Mouse (Mus musculus): Measurements from ENCODE around the gene Cyp39a1. TPM values are rescaled to one million over a fixed set of nuclear protein-coding genes. Genes with fewer than 3 reads are reported as not detected.

Gene Cyp39a1
- total RNA-seq, 2 experiments from 2014 or later, result 2.6 to 3.6 TPM

DNA sequence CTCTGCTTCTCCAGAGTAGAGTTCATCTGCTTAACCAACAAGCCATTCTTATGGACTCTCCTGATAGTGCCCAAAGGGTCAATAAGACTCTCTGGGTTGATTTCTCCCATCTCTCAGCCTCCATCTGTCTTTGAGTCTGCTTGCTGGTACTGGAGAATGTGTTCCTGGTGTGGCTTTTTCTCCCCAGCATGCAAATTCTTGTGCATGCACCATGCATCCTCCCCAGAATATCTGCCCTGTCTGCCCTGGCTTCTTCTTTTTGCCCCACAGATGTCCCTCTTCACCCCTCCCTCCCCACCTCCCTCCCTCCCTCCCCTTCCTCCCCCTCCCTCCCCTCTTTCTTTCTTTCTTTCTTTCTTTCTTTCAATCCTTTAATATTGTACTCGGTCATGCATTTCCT is 10.1 kb downstream of the Cyp39a1 start:
- no peak for DNase-seq

DNA sequence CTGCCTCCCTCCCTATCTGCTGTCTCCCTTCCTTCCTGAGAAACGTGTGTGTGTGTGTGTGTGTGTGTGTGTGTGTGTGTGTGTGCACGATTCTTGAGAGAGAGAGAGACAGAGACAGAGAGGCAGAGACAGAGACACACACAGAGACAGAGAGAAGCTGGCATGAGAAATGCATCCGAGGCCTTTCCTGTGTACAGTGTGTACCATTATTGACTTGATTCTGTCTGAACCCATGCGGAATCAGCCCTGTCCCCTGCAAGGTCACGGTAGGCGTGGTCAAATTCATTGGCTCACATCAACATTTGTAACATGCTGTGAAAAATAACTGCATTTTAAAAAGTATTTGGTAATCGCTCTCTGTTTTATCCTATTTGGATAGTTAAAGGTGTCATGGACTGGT is 16.9 kb downstream of the Cyp39a1 start:
- DNase-seq, result no peak

DNA sequence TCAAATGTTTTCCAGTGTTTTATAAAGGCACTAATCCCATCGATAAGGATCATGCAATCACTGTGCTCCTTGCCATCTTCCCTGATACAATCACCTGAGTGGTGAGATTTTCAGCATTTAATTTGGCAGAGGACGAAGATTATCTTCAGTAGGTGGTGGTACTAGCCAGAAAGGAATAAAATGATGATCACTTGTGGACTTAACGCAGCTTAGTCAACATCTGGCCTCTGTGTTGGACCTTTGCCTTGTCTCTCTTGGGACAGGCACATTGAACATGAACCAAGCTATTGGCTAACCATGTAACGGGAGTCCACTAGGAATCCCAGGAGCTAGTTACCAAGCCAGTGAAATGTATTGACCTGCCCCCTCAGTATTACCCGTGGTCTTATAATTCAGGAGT is 17.4 kb downstream of the Cyp39a1 start:
- no peak for DNase-seq

DNA sequence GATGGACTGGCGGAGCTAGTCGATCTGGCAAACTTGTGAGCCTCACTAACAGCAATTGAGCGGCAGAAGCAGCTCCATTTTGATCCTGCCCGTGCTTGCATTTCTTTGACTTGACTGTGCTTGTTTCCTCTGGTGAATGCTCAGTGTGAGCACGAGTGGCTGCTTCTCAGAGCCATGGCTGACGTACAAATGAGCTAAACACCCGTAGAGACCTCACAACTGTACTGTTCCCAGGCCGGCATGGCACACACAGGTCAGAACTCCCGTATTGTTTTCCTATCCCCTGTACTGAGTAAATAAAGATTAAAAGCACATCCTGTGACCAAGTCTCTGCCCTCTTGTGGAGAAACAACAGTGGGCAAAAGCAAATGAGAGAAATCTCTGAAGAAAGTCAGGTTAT is 22.4 kb downstream of the Cyp39a1 start:
- DNase-seq, result no peak

DNA sequence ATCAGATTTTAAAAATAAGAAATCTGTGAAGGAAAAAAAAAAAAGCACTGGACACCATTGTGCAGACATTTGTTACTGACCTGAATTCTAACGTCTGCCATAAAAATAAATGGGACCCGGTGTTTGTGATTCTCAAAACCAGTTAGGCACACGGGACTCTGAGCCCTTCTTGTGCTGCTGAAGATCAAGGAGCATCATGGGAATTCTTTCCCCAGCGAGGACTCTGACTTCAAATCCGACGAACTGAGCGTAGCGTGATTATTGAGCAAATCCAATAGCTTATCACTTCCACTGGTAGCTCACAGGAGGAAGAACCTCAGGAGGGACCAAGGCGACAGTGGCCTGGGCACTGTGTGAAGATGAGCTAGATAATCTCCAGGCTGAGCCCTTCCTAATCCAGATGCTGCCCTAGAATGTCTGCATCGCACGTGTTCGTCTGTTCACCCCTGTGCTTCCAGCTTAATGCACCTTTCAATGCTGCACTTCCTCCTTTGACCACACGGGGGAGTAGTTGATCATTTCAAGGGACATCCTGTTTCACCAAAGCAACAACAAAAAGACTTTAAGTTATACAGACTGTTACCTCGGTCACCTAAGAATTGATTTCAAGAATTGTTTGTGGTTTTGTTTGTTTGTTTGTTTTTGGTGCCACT is 31.9 kb downstream of the Cyp39a1 start:
- peak; percentile 71 to 77 for DNase-seq

DNA sequence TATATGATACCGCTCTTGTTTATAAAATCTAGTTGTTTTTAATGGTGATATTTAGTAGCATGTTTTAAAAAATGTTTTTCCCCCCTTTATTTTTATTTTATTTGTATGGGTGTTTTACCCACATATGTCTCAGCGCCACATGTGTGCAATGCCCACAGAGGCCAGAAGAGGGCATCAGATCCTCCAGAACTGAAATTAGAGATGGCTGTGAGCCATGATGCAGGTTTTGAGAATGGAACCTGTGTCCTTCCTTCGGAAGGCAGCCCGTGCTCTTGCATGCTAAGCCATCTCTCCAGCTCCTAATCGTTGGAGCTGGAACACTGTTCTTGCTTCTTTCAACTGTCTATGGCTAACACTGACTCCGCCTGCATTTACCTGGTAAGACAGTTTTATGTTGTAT is 33.8 kb downstream of the Cyp39a1 start:
- DNase-seq, result peak; percentile 51 to 53

DNA sequence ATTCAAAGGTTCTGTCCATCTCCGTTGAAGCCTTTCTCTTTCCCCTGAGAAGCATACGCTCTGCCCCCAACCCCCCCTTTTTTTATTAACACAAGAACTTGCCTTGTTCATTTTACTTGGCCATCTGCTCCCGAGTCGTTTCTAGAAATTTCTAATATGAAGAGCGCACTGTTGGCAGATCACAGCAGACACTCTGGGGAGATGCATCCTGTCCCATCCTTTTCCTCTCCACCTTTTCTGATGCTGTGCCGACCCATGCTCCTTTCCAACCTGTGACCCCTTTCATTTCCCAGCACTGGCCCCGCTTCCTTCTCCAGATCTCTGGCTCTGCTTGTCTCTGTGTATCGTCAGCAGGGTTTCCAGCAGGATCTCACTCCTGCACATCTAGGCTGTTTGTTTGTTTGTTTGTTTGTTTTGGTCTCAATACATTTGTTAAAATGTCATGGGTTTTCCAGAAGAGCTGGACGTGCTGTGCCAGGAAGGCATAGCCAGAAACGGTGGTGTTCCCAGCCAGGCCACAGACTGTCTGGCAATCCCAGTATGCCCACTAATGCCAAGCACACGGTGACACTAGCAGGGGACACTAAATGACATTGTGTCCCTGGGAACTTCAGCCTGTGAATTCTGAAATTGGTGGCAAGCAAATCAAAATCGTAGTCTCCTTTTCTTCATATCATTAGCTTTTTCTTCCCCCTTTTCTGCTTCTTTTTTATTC is 37.1 kb downstream of the Cyp39a1 start:
- DNase-seq, result no peak

DNA sequence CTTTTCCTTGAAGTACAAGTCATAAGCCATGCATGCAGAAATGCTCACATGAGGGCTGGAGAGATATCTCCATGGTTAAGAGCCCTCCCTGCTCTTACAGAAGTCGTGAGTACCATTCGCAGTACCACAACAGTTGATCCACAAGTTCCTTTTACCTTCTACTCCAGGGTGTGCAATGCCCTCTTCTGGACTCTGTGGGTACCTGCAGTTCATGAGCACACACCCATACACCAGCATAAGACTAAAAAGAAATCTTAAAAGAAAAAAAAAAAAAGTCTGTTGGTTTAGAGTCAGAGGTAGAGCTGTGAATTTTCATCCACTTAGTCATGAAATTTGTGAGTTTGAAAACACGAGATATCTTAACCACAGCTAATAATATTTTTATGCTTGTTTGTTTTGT is 39.5 kb downstream of the Cyp39a1 start:
- DNase-seq, result no peak

DNA sequence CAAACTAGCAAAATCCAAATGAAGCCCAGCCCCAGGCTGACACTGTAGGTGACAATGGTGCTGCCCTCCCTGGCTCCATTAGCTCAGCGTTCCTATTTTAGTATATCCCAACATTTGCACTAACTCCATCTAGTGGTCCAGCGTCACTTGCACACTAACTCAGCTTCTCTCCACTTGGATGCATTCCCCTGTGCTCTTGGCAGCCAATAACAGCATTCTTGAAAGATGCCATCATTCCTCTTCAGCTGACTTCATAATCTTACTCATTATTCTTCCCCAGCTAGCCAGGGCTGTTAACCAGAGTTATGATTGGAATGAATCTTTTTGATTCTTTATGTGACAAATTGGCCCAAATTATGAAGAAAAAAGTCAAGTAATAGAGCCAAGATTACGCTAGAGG is 40.0 kb downstream of the Cyp39a1 start:
- DNase-seq, result peak; percentile 11 to 32

DNA sequence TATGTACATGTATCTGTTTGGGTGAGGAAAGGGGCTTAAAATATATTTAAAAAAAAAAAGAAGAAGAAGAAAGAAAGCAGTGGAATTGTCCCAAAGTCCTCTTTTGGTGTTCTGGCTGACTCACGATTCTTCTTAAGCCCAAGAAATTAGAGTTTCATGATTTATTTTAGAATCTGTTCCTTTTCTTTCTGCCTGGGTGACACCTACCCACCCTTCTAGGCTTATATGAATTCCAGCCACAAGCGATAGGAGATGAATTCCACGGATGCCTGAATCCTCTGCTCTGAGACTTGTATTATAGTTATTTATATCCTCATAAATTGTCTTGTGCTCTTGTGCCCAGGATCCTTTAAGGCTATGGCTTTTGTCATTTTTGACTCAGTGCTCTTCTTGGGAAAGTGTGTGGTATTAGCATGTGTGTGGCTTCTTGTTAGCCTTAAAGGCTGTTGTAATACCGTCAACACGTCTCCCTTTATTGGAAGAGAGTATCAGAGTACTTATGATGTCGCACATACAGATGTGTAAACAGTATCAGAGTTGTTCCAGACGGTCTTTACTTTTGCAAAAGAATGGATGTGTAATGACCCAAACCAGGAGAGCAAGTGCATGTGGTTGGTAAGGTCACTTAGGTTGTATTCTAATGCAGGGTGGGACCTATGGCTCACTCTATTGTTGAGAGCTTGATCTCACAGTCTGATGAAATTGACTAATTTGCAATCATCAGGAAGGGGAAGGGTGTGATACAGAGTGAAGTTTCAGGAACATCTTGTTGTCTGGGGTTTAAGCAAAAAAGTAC is 44.5 kb downstream of the Cyp39a1 start:
- no peak for DNase-seq

DNA sequence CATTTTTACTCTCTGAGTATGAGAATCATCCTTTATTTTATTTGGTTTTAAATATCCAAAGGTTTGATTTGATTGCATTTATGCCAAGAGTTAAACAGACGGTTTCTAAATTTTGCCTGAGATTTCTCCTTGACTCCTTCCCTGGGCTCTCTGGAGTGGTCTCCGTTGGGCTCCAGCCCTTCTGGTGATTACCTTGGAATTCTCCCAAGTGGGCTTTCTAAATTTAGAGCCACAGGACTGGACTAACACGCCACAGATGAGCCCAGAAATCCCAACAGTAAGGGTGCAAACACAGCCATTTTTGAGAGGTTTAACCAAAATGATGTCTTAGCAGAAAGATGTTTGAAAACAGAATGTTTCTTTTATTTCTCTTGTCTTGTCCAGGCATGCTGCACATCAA is 47.0 kb downstream of the Cyp39a1 start:
- DNase-seq, result no peak

DNA sequence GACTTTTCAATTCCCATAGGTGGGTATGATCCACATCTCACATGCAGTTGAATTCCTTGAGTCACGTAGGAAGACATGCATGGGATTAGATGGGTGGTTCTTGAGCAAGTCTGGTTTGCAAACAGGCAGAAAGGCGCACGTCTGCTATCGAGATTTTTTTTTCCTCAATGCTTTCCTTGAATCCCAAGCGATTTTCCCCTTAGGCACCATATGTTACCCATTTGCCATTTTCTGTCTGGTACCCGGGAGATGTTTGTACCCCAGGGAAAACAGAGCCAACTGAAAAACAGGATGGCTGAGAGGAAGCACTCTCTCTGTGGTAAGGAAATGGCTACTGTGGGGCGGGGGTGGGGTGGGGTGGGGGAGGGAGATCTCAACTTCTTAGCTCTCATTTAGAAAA is 49.4 kb downstream of the Cyp39a1 start:
- DNase-seq, result no peak

DNA sequence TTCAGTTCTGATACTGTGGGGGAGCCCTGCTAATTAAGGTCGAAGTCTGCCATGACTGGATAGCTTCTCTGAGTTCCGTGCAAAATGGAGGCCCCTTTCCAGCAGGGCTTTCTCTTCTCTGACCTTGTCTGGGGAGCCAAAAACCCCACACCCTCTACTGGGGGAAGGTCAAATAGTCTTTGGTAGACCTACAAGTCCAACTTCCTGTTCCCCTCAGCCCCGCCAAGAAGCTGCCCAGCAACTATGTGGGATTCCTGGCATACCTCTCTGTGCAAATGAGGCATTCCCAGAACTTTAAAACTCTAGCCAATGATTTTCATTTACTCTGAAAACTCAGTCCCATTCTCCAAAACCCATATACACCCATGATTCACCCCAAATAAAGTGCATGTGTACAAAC is 52.2 kb downstream of the Cyp39a1 start:
- DNase-seq, result no peak

DNA sequence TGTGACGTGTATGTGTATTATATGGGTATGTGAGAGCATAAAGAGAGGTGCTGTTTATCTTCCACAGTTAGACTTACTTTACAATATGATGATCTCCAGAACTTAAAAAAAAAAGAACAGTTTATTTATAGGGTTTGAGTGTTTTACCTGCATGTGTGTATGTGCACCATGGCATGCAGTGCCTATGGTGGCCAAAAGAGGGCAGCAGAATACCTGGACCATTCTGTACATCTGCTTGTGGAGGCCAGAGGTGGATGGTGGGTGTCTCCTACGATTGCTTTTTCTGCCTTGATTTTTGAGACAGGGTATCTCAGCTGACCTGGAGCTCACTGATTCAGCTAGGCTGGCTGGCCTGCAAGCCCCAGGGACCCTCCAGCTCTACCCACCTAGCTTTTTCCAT is 57.3 kb downstream of the Cyp39a1 start:
- DNase-seq, result no peak

DNA sequence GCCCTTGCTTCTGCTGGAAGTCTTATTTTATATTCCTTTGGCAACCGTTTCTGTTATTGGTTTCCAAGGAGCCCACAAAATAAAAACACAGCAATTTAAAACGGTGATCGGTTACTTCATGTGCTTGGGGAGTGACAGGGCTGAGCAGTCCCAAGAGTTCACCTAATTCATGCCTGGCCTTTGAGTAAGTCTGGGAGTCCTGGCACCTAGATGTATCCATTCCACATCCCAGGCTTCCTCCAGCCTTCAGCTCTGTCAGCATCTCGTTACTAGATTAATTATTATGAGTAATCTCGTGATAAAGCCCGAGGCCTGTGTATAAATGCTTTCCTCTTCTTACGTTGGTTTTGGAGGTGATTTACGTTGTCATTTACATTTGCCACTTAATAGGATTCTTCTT is 64.1 kb downstream of the Cyp39a1 start:
- no peak for DNase-seq

DNA sequence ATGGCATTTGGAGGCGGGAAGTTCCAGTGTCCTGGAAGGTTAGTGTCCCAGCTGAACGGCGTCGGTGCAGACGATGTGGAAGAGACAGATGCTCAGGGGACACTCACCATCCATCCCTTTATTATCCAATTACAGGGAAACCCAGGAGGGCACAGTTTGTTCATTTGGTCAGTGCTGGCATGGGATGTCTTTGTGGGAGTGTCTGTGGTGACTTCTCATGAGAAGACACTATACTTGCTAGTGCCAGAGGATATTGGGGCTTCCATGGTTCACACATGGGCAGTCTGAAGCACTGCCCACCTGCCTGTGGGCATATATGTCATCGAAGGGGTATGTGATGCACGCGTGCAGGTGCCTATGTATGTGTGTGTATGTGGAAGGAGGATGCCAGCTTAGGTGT is 64.8 kb downstream of the Cyp39a1 start:
- DNase-seq, result no peak

DNA sequence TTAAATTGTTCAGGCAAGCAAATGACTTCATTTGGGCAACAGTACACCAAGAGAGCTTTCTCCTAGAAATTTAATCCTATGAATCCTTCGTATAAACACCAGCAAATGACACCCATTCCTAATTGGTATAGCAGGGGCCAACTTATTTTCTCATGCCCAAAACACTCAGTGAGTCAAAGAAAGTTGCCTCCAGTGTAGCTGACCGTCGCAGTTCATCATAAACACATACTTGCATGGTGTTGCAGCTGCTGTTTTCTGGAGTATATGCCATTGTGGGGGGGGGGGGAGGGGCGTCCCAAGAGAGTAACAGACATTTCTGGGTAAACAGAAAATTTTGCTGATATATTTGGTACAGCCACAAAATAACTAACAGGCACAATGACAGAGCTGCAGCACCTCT is 67.0 kb downstream of the Cyp39a1 start:
- no peak for DNase-seq

DNA sequence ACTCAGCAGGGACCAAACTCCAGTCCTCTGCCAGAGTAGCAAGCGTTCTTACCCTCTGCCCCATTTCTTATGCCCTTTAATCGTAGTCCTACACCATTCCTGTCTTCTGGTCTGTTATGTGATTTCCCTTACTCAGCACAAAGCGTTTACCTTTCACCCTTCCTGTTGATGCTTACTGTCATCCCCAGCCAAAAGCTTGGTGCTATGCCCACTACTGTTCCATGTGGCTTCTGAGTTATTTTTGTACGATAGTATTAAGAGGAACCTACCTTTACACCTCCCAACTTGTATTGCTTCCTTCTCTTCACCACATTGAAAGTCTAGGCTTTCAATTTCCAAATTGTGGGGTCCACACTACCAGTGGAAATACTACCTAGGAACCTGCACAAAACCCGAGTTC is 76.7 kb downstream of the Cyp39a1 start:
- no peak for DNase-seq

DNA sequence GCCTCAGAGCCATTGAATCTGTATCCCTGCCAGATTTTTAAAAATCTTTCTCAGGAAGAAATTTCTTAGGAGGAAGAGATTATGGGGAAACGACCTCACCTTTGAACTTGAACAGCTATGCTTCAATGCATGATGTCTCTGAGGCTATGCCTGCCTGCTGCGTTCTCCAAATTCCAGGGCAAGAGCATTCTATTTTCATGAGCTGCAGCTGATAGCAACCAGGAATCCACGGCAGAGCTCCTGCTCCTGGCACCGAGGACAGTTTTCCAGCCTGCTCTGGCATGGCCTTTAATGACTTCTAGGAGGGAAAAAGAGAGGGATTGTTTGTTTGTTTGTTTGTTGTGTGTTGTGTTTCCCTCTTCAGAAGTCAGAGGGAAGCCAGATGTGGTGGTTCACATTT is 77.2 kb downstream of the Cyp39a1 start:
- DNase-seq, result no peak

DNA sequence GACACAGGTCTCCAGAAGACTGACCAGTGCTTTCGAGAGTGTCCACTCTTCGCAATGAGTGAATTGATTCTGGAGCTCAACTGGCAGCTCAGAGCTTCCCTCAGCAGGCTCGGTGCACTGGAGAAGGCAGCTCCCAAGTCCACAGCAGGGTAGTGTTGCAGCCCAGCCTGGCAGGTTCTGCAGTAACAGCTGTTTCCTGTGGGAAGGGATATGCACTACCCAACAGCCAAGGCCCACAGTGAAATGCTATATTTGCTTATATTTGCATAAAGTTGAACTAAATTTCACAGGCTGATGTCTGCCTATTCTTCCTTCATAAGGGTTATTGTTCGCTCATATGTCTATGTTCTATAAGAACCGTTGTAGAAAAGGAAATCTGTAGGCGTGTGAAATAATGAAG is 83.9 kb downstream of the Cyp39a1 start:
- no peak for DNase-seq

DNA sequence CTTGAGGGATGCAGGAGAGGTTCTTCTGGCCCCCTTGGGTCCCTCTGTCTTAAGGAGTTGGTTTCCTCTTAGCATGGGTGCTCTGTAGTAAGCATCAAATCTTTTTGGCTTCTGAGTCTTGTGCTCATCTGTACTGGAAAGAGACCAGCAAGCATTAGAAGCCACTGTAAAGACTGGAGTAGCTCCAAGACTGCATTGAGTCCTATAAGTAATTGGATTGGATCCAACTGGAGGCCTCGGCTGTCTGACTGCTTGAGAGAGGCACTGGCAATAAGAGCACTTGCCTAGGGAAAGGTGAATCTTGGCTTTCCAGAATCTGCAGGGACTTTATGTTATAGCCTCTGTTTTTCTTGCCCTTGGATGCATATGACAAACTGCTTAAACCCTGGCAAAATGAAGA is 85.6 kb downstream of the Cyp39a1 start:
- no peak for DNase-seq

DNA sequence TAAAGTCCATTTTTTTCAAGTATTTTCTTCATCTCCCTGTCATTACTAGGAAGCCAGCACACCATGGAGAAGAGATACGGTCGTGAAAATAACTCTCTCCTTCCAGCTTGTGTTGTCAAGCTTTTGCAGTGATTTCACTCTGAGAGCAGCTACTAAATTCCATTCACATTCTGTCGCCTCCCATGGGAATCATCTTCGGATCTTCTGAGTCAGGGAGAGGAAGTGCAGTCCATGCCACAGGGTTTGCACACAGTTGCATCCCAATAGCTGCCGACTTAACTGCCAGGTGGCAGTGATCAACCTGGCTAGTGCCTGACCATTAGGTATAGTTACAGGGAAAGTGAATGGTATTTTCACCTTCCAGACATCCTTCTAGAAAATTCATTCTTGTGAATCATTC is 87.5 kb downstream of the Cyp39a1 start:
- DNase-seq, result no peak

DNA sequence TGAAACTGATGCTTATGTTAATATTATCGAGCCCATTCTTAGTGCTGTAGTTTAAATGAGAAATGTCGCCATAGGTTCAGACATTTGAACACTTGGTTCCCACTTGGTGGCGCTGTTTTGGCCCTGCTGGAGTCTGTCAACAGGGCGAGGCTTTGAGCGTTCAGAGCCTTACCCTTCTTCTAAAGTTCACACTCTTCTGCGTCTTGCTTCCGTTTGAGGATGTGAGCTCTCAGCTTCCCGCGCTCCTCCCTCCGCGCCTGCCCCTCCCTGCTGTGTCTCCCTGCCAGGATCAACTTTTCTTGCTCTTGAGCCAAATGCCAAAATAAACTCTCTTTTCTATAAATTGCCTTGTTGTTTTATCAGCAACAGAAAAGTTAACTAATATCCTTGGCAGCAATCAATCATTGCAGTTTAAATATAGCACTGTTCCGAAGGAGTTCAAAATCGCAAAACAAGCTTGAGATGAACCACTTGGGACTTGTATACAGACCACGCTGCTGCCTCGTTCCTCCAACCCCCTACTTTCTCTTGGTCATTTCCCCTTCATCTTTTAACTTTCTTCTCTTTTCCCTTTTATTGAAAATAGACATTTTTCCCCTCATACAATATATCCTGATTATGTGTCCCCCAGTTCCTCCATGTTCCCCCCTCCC is 91.5 kb downstream of the Cyp39a1 start:
- DNase-seq, result peak; percentile 20 to 49

Measured in adrenal gland, postnatal 36 days (tissue).